Mouse (Mus musculus) limb, embryonic 15.5 days (tissue): ENCODE results near the gene Gm49342. TPM values are rescaled to one million over a fixed set of nuclear protein-coding genes. Genes with fewer than 3 reads are reported as not detected.
A peak's percentile ranks its signal among the peaks of the same experiment; 100 is the strongest.

Experiments
- ATAC-seq: fragments of 200-750 bp; cut with Nextera tagmentation; 2 replicates; pipeline ENCODE4 v1.8.0; 2017; ENCODE audit warnings: low read depth, moderate TSS enrichment; ENCODE audit not compliant: insufficient number of reproducible peaks, low FRiP score, low TSS enrichment
- H3K27ac ChIP-seq: fragments of 300-500 bp; sonication (generic); 2 replicates; pipeline ENCODE4 v1.5.1; 2015; ENCODE audit warnings: moderate library complexity, mild to moderate bottlenecking, inconsistent platforms
- H3K27me3 ChIP-seq: fragments of 300-500 bp; sonication (generic); 2 replicates; pipeline ENCODE4 v1.6.1; 2015; ENCODE audit warnings: inconsistent platforms
- H3K36me3 ChIP-seq: fragments of 300-500 bp; sonication (generic); 2 replicates; pipeline ENCODE4 v1.6.1; 2015; ENCODE audit warnings: inconsistent platforms
- H3K4me1 ChIP-seq: fragments of 300-500 bp; sonication (generic); 2 replicates; pipeline ENCODE4 v1.6.1; 2015; ENCODE audit warnings: inconsistent platforms
- H3K4me2 ChIP-seq: fragments of 300-500 bp; sonication (generic); 2 replicates; pipeline ENCODE4 v1.6.1; 2015; ENCODE audit warnings: mild to moderate bottlenecking, inconsistent platforms
- H3K4me3 ChIP-seq: fragments of 300-500 bp; sonication (generic); 2 replicates; pipeline ENCODE4 v1.5.1; 2015; ENCODE audit warnings: mild to moderate bottlenecking, inconsistent platforms
- H3K9ac ChIP-seq: fragments of 300-500 bp; sonication (generic); 2 replicates; pipeline ENCODE4 v1.6.1; 2015; ENCODE audit warnings: inconsistent platforms
- H3K9me3 ChIP-seq: fragments of 300-500 bp; sonication (generic); 2 replicates; pipeline ENCODE4 v1.6.1; 2016; ENCODE audit warnings: inconsistent platforms
- WGBS: fragments of 180-500 bp; shearing (Covaris S2); methylation state at CpG from one replicate; pipeline ENCODE4 v1.1.7; 2015; 5-methylcytosine and 5-hydroxymethylcytosine counted together
- polyA plus RNA-seq: library from polyadenylated mRNA; unstranded; fragments of >200 nt; fragmentation: Nextera tagmentation; extraction: Ambion mirVana; gene quantifications from 2 replicates; pipeline ENCODE4 v1.2.1, GENCODE M21; 2015

Gm49342 gene
- polyA plus RNA-seq, 1 experiment from 2014 or later, result not detected

DNA sequence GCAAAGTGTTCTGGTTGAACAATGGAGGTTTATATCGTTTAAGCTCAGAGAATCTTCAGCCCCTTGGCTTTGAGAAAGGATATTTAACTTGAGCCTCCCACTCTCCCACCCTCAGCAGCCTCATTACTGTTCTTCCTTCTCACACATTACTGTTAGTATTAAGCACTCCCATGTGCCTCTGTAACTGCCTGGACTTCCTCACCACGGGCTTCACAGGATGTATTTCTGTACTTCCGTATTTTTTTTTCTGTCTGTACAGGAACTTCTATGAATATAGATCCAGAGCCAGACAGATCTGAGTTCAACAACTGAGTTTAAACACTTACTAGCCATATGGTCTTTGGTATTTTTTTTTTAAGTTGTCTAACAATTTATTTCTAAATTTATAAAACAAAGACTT, 52.8 kb downstream of the Gm49342 start:
- Histone ChIP-seq H3K27me3 (no peaks in the 10 kb centered on the region), H3K4me3 (no peak overlapping the region), H3K4me2 (no peak overlapping the region), H3K9me3 (no peaks in the 10 kb centered on the region), H3K36me3 (no peaks in the 10 kb centered on the region), H3K9ac (no peak overlapping the region), H3K27ac (no peak overlapping the region), H3K4me1 (no peaks in the 10 kb centered on the region)
- WGBS, result 55% methylated on average over 3 of the region's 3 CpGs
- ATAC-seq, result no peak

DNA sequence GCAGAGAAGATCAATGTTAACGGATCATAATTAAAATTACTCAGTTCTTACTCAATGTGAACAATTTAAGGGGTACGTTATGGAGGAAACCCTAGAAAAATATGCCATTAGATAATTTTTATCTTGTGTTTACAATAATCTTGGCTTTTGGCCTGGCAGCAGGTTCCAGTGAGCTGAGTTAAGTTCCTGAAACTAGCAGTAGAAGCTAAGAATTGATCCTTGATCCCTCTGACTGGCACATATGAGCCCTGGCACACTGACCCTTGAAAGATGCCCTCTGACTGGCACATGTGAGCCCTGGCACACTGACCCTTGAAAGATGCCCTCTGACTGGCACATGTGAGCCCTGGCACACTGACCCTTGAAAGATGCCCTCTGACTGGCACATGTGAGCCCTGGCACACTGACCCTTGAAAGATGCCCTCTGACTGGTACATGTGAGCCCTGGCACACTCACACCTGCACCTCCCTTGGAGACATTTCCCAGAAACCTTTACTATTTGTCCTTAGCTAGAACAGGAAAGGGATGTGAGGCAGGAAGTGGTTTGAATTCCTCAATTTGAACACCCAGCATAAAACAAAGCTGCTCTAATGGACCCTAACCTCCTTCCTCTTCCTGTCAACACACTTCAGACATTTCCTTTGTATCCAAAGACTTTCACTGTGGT, 53.8 kb downstream of the Gm49342 start:
- no peak for ATAC-seq
- Histone ChIP-seq H3K9ac (no peak overlapping the region), H3K4me1 (no peaks in the 10 kb centered on the region), H3K4me3 (no peak overlapping the region), H3K36me3 (no peaks in the 10 kb centered on the region), H3K27me3 (no peaks in the 10 kb centered on the region), H3K9me3 (no peaks in the 10 kb centered on the region), H3K4me2 (no peak overlapping the region), H3K27ac (no peak overlapping the region)
- WGBS, result 75% methylated on average over 2 of the region's 2 CpGs

DNA sequence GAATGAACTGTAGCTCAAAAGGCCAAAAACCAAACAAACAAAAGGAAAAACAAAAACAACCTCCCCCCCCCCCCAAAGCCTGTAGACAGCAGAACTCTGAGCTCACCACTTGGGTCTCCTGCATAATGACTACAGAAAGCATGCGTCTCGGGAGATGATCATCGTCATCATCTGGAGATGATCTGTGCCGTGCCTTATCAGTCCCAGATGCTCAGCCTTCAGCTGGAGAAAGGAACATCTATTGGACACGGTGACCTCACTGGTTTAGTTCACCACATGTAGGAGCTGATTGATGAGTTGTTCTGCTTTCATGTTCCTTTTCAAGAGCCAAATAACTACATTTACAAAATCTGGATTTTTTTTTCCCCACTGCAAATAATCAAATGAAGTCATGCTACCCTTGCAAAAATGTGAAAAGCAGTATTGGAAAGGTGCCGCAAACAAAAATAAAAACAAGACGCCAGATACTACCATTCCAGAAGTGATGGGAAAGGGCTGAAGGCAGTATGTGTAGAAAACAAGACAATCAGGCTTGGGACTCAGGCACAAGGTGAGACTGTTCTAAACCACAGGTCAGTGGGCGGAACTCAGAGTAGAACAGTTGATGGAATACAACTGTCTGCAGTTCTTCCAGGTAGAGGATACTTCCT, 63.0 kb downstream of the Gm49342 start, which contains the start of gene Rnase10:
Gene Rnase10 (plus strand): TSS at position 600 of the 650 bp plus-strand sequence.
- no peaks in the 10 kb centered on the region for H3K27me3 ChIP-seq
- WGBS, result 55% methylated on average over 8 of the region's 8 CpGs

DNA sequence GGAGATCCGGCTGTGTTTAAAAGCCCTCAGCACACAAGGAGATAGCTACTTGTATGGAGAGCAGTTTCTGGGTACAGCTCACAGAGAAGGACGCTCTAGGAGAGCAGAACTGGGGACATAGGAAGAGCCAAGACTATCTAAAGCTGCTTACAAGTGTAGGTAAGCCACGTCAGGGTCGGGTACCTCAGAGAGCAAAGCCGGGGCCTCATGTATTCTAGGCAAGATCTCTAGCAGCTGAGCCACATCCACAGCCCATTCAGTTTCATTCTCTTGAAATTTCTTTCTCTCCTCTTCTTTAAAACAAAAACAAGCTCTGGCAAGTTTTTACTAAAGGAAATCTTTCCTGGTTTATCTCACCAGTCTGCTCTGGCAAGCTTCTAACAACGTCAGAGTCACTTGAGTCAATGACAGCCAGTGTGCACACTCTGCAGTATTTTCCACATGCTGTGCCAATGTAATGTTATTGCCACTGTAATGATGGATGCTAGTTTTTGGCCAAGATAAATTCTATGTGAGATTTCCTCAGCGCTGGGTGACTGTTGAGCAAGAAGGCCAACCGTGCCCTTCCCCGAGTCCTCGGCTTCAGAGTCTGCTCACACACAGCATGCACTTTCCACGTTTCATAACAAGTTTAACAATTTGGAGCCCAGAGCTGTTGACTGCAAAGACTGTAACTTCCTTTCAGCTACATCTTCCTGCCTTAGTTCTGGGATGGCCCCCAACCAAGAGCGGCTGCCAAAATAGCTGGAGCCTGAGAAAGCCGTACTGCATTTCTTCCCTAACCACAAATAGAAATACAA, 63.8 kb downstream of the Gm49342 start:
- Histone ChIP-seq H3K9me3 (no peaks in the 10 kb centered on the region), H3K9ac (no peak overlapping the region), H3K27ac (peak overlapping the region; percentile 88), H3K4me2 (no peak overlapping the region), H3K4me3 (no peak overlapping the region), H3K27me3 (no peaks in the 10 kb centered on the region), H3K4me1 (peaks cover 7% of the 10 kb centered on the region), H3K36me3 (no peaks in the 10 kb centered on the region)
- 53% methylated on average over 13 of the region's 13 CpGs for WGBS
- peak; percentile 49; the same call in 1 of the 2 replicates for ATAC-seq

More for the DNA sequence above, 63.0 kb downstream of the Gm49342 start, which contains the start of gene Rnase10:
- Histone ChIP-seq H3K36me3 (no peaks in the 10 kb centered on the region), H3K27ac (peak within 1 kb of the TSS; percentile 88), H3K9me3 (no peaks in the 10 kb centered on the region), H3K4me1 (peaks cover 7% of the 10 kb centered on the region), H3K4me2 (no peak within 1 kb of the TSS), H3K4me3 (no peak within 1 kb of the TSS), H3K9ac (no peak within 1 kb of the TSS)
- ATAC-seq, result no peak

DNA sequence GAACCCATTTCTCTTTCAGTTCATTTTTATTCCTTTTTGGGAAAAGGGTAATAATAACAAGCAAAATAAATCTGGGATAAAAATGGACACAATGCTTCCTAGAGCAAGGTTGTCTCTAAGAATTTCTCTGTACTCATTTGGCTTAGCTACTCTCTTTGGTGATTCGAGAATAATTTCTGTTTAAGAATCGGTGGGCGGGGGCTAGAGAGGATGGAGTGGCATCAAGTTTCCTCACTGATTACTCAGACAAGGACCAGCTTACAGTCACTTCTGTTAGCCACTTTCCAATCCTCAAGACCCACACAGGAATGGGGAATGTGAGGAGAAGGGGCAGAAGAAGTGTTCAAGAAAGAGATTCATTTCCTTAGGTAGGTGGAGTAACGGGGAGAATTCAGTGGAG, 64.5 kb downstream of the Gm49342 start:
- Histone ChIP-seq H3K9ac (no peak overlapping the region), H3K4me1 (peaks cover 7% of the 10 kb centered on the region), H3K36me3 (no peaks in the 10 kb centered on the region), H3K4me3 (no peak overlapping the region), H3K9me3 (no peaks in the 10 kb centered on the region), H3K27me3 (no peaks in the 10 kb centered on the region), H3K4me2 (no peak overlapping the region), H3K27ac (peak overlapping the region; percentile 88)
- 74% methylated on average over 4 of the region's 4 CpGs for WGBS
- ATAC-seq, result no peak

DNA sequence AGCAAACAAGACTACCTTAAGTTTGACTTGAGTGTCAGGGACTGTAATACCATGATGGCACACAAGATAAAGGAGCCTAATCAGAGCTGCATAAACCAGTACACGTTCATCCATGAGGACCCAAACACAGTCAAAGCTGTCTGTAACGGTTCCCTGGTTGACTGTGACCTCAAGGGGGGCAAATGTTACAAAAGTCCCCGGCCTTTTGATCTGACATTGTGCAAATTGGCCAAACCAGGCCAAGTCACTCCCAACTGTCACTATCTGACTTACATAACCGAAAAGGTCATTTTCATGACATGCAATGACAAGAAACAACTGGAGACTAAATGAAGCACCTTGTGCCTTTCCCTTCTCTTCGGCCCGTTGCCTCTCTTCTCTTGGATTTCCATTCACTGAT, 65.3 kb downstream of the Gm49342 start:
- Histone ChIP-seq H3K4me3 (no peak overlapping the region), H3K9ac (no peak overlapping the region), H3K9me3 (no peaks in the 10 kb centered on the region), H3K36me3 (no peaks in the 10 kb centered on the region), H3K27ac (no peak overlapping the region), H3K4me1 (peaks cover 7% of the 10 kb centered on the region), H3K27me3 (no peaks in the 10 kb centered on the region), H3K4me2 (no peak overlapping the region)
- WGBS, result 87% methylated on average over 6 of the region's 6 CpGs
- ATAC-seq, result no peak

Other genes starting within 250 kb of the Gm49342 start
- not detected in 2 replicates for gene Olfr748, start 237.1 kb upstream of the Gm49342 start, polyA plus RNA-seq
- not detected in 2 replicates for gene Olfr749, start 199.4 kb upstream of the Gm49342 start, polyA plus RNA-seq
- 59.8 and 63.1 TPM in 2 replicates for gene Ttc5, start 159.0 kb upstream of the Gm49342 start, polyA plus RNA-seq
- not detected in 2 replicates for gene Ccnb1ip1, start 136.8 kb upstream of the Gm49342 start, polyA plus RNA-seq
- 52.0 and 52.3 TPM in 2 replicates for gene Parp2, start 136.7 kb upstream of the Gm49342 start, polyA plus RNA-seq
- gene Tep1, start 74.0 kb upstream of the Gm49342 start, polyA plus RNA-seq, result 5.0 and 6.2 TPM in 2 replicates
- gene Klhl33, start 47.0 kb upstream of the Gm49342 start, polyA plus RNA-seq, result 0.10 and 0.12 TPM in 2 replicates
- 145 and 148 TPM in 2 replicates for gene Osgep, start 19.6 kb upstream of the Gm49342 start, polyA plus RNA-seq
- gene Apex1, start 19.5 kb upstream of the Gm49342 start, polyA plus RNA-seq, result 188 TPM in 2 replicates
- gene Pip4p1, start 13.7 kb upstream of the Gm49342 start, polyA plus RNA-seq, result 45.3 and 56.0 TPM in 2 replicates
- 52.0 and 54.8 TPM in 2 replicates for gene Pnp, start 13.4 kb upstream of the Gm49342 start, polyA plus RNA-seq
- gene Pnp2, start 11.5 kb downstream of the Gm49342 start, polyA plus RNA-seq, result 0.31 and 0.54 TPM in 2 replicates
- gene Rnase10, start 63.2 kb downstream of the Gm49342 start, polyA plus RNA-seq, result 0.09 and 0.22 TPM in 2 replicates
- not detected in 2 replicates for gene Rnase9, start 97.4 kb downstream of the Gm49342 start, polyA plus RNA-seq
- gene Rnase11, start 105.6 kb downstream of the Gm49342 start, polyA plus RNA-seq, result not detected in 2 replicates
- gene Rnase12, start 113.1 kb downstream of the Gm49342 start, polyA plus RNA-seq, result not detected in 2 replicates
- not detected in 2 replicates for gene Olfr750, start 129.9 kb downstream of the Gm49342 start, polyA plus RNA-seq
- 68.6 and 83.1 TPM in 2 replicates for gene Rnase4, start 146.6 kb downstream of the Gm49342 start, polyA plus RNA-seq
- 10.1 and 10.5 TPM in 2 replicates for gene Ang, start 146.6 kb downstream of the Gm49342 start, polyA plus RNA-seq
- gene Eddm3b, start 169.9 kb downstream of the Gm49342 start, polyA plus RNA-seq, result not detected in 2 replicates
- gene Rnase6, start 179.4 kb downstream of the Gm49342 start, polyA plus RNA-seq, result 0.58 and 1.6 TPM in 2 replicates
- 2.2 and 3.3 TPM in 2 replicates for gene Rnase1, start 202.3 kb downstream of the Gm49342 start, polyA plus RNA-seq
- gene Rnase2b, start 217.7 kb downstream of the Gm49342 start, polyA plus RNA-seq, result not detected in 2 replicates